Mouse (Mus musculus): Measurements from ENCODE around the gene Caskin2. TPM values are rescaled to one million over a fixed set of nuclear protein-coding genes. Genes with fewer than 3 reads are reported as not detected.
A peak's percentile ranks its signal among the peaks of the same experiment; 100 is the strongest.

Gene Caskin2
- total and polyA plus RNA-seq, 3 experiments, result 0.04 to 0.33 TPM; not detected in 1

DNA sequence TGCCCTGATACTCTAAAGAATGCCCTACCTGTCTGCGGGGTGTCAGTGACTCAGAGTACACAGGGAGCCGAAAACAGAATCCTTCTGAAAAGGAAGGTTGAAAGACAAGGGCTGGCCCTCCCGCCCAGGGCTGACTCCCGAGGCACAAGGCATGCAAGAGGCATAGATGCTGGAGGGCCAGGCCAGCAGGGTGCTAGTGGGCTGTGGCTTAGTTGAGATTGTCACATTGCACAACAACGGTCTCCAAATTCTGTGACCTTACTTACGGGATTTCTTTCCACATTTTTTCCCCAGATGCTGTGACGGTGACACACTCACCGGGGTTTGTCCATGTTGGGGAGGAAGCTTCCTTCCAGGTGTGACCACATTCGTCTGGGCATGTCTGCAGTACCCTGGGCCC, 36.5 kb downstream of the Caskin2 start:
- Histone ChIP-seq H3K4me1 (ENCODE audit: insufficient read depth, low read depth, low read length) (peaks cover 40% of the 10 kb centered on the region), H3K9me3 (replicated peaks) (no peaks in the 10 kb centered on the region), H3K27me3 (ENCODE audit: insufficient read depth, low read length) (no peaks in the 10 kb centered on the region), H3K4me3 (ENCODE audit: low read depth, low read length) (no peak overlapping the region), H3K36me3 (replicated peaks) (peaks cover 59% of the 10 kb centered on the region)
- no peak for DNase-seq (ENCODE audit: low spot score)
- TF ChIP-seq GATA1 (IDR thresholded peaks at IDR 0.05; ENCODE audit: borderline replicate concordance, low read length) (no peak), POLR2AphosphoS5 (IDR thresholded peaks at IDR 0.05; ENCODE audit: insufficient replicate concordance, low read depth, low read length) (no peak), TAL1 (conservative IDR thresholded peaks at IDR 0.05; ENCODE audit: low read depth, low read length) (no peak), GATA2 (IDR thresholded peaks at IDR 0.05; ENCODE audit: borderline replicate concordance, low read depth, low read length) (no peak), CTCF (IDR thresholded peaks at IDR 0.05; ENCODE audit: low read depth, low read length) (no peak)
- no peak for ATAC-seq (ENCODE audit: extremely low read depth, insufficient number of reproducible peaks, low FRiP score, poor library complexity, severe bottlenecking)

DNA sequence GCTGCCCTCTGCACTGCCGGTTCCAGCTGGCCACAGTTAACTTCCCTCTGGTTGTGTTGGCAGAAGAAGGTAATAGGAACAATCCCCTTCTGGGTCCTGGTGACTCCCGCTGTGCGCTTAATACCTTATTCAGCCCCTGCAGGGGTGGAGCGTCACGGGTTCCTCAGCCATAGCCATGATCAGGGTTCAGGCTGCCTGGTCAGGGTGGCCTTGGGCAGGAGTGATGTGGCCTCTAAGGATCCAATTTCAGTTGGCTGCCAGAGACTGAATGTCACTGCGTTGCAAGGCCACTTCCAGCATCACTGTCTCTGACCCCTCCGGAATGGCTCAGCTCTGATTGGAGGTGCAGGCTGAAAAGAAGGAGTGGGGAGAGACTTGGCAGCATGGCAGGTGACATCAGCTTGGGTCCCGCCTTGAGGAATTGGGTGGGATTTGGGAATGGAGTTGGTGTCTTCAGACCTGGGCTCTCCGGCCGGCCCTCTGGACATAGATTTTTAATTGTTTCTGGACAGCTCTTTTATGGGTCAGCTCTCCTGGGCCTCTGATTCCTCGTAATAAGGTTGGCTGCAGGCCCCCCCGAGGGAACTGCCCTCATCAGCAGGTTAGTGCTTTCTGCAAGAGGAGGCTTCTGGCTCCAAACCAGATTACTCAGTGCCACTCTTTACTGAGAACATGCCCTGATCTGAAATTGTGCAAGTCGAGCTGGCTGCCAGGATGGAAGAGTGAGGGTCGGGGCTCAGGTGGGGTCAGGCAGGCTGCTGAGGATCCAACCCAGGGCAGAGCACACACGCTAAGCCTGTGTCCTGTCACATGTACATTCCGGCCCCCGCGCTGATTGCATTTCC, 37.4 kb downstream of the Caskin2 start:
- Histone ChIP-seq H3K27me3 (ENCODE audit: insufficient read depth, low read length) (no peaks in the 10 kb centered on the region), H3K4me3 (ENCODE audit: low read depth, low read length) (no peak overlapping the region), H3K9me3 (replicated peaks) (no peaks in the 10 kb centered on the region), H3K4me1 (ENCODE audit: insufficient read depth, low read depth, low read length) (peaks cover 40% of the 10 kb centered on the region), H3K36me3 (replicated peaks) (peaks cover 51% of the 10 kb centered on the region)
- ATAC-seq (ENCODE audit: extremely low read depth, insufficient number of reproducible peaks, low FRiP score, poor library complexity, severe bottlenecking) (no peak), DNase-seq (ENCODE audit: low spot score) (peak; percentile 1)
- no peak for TF ChIP-seq GATA1 (IDR thresholded peaks at IDR 0.05; ENCODE audit: borderline replicate concordance, low read length)
- TF ChIP-seq GATA2 (IDR thresholded peaks at IDR 0.05; ENCODE audit: borderline replicate concordance, low read depth, low read length), result no peak
- no peak for TF ChIP-seq CTCF (IDR thresholded peaks at IDR 0.05; ENCODE audit: low read depth, low read length)
- TF ChIP-seq POLR2AphosphoS5 (IDR thresholded peaks at IDR 0.05; ENCODE audit: insufficient replicate concordance, low read depth, low read length), result no peak
- no peak for TF ChIP-seq TAL1 (conservative IDR thresholded peaks at IDR 0.05; ENCODE audit: low read depth, low read length)

DNA sequence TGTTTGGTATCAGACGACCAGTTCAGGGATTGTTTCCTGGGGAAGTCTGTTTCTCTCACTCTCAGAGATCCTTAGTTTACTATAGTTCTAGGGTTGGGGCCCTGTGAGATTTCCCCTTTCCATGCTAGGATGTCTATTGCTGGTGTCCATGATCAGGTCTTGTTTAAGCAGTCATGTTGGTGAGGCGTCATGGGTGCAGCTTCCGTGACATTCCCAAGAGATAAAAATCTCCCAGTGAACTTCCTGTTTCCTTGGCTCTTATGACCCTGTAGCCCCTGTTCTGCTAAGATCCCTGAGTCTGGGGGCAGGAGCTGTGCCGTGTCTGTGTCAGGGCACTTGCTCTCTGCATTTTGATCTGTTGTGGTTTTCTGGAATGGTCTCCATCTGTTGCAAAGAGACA, 38.8 kb downstream of the Caskin2 start:
- Histone ChIP-seq H3K4me3 (ENCODE audit: low read depth, low read length) (no peak overlapping the region), H3K27me3 (ENCODE audit: insufficient read depth, low read length) (no peaks in the 10 kb centered on the region), H3K4me1 (ENCODE audit: insufficient read depth, low read depth, low read length) (peaks cover 30% of the 10 kb centered on the region), H3K36me3 (replicated peaks) (peaks cover 47% of the 10 kb centered on the region), H3K9me3 (replicated peaks) (no peaks in the 10 kb centered on the region)
- ATAC-seq (ENCODE audit: extremely low read depth, insufficient number of reproducible peaks, low FRiP score, poor library complexity, severe bottlenecking) (no peak), DNase-seq (ENCODE audit: low spot score) (peak; percentile 6)
- TF ChIP-seq POLR2AphosphoS5 (IDR thresholded peaks at IDR 0.05; ENCODE audit: insufficient replicate concordance, low read depth, low read length) (no peak), CTCF (IDR thresholded peaks at IDR 0.05; ENCODE audit: low read depth, low read length) (no peak), GATA1 (IDR thresholded peaks at IDR 0.05; ENCODE audit: borderline replicate concordance, low read length) (no peak), TAL1 (conservative IDR thresholded peaks at IDR 0.05; ENCODE audit: low read depth, low read length) (no peak), GATA2 (IDR thresholded peaks at IDR 0.05; ENCODE audit: borderline replicate concordance, low read depth, low read length) (no peak)

DNA sequence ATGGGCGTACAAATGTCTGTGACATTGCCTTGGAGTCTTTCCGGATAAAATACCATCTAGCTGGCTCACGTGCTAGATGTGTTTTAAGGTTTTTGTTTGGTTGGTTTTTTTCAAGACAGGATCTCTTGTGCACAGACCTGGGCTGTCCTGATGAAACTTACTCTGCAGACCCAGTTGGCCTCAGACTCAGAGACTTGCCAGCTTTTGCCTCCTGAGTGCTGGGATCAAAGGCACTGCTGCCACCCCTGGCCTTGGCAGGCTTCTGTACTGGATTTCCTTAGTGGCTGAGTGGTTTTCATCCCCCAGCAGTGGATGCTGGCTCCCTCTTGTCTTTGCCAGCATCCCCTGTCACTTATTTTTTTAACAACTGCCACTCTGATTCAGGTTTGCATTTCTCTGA, 44.5 kb downstream of the Caskin2 start:
- no peak overlapping the region for H3K4me3 ChIP-seq (ENCODE audit: low read depth, low read length)
- TF ChIP-seq GATA1 (IDR thresholded peaks at IDR 0.05; ENCODE audit: borderline replicate concordance, low read length) (no peak), POLR2AphosphoS5 (IDR thresholded peaks at IDR 0.05; ENCODE audit: insufficient replicate concordance, low read depth, low read length) (no peak)
- DNase-seq (ENCODE audit: low spot score) (no peak), ATAC-seq (ENCODE audit: extremely low read depth, insufficient number of reproducible peaks, low FRiP score, poor library complexity, severe bottlenecking) (no peak)
- H3K27me3 ChIP-seq (ENCODE audit: insufficient read depth, low read length), result no peaks in the 10 kb centered on the region
- H3K36me3 ChIP-seq (replicated peaks), result peaks cover 22% of the 10 kb centered on the region
- H3K4me1 ChIP-seq (ENCODE audit: insufficient read depth, low read depth, low read length), result peaks cover 19% of the 10 kb centered on the region
- no peaks in the 10 kb centered on the region for H3K9me3 ChIP-seq (replicated peaks)

DNA sequence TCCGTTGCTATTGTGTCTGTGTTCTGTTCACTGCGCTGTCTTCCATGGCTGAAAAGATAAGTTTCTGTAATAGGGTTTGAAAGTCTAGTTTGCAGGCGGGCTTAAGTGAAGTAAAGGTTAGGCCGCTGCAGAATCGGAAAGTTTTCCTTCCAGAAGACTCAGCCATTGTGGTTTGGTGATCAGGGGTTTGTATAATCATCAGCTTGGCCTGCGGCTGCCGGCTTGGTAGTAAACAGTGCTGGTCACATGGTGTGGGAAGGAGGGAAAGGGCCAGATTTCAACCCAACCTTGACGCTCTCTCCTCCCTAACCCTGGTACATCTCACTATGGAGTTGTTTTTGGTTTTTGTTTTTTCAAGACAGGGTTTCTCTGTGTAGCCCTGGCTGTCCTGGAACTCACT, 46.5 kb downstream of the Caskin2 start:
- ATAC-seq (ENCODE audit: extremely low read depth, insufficient number of reproducible peaks, low FRiP score, poor library complexity, severe bottlenecking) (no peak), DNase-seq (ENCODE audit: low spot score) (no peak)
- Histone ChIP-seq H3K4me3 (ENCODE audit: low read depth, low read length) (no peak overlapping the region), H3K36me3 (replicated peaks) (peaks cover 22% of the 10 kb centered on the region), H3K9me3 (replicated peaks) (no peaks in the 10 kb centered on the region), H3K4me1 (ENCODE audit: insufficient read depth, low read depth, low read length) (peaks cover 22% of the 10 kb centered on the region), H3K27me3 (ENCODE audit: insufficient read depth, low read length) (no peaks in the 10 kb centered on the region)
- TF ChIP-seq POLR2AphosphoS5 (IDR thresholded peaks at IDR 0.05; ENCODE audit: insufficient replicate concordance, low read depth, low read length) (no peak), CTCF (IDR thresholded peaks at IDR 0.05; ENCODE audit: low read depth, low read length) (no peak), TAL1 (conservative IDR thresholded peaks at IDR 0.05; ENCODE audit: low read depth, low read length) (no peak), GATA1 (IDR thresholded peaks at IDR 0.05; ENCODE audit: borderline replicate concordance, low read length) (no peak), GATA2 (IDR thresholded peaks at IDR 0.05; ENCODE audit: borderline replicate concordance, low read depth, low read length) (no peak)

DNA sequence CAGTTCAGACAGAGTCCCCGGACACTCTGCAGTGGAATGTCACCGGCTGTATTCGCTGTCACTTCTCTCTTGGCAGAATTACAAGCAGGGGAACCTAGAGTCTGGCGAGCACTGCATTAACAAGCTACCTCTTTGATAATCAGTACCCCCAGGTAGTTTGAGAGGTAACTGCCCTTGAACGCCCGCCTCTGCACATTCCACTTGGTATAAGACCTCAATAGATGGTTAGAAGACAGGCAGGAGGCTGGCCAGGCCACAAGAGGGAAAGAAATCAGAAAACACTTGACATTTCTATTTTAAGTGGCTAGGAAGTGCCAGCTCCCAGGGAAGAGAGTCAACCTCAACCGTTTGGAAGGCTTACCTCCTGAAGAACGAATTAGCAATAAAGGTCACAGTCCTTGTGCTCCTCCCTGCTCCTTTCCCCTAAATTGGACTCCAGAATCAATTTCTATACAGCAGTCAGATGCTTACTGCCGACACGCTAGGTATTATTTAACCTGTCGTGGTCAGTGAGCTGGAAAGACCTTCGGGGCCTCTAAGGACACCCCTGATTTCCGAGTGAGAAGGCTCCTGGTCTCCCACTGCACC, 47.0 kb downstream of the Caskin2 start:
- Histone ChIP-seq H3K36me3 (replicated peaks) (peaks cover 22% of the 10 kb centered on the region), H3K4me3 (ENCODE audit: low read depth, low read length) (peak overlapping the region; percentile 84; the same call in 1 of the 2 replicates), H3K4me1 (ENCODE audit: insufficient read depth, low read depth, low read length) (peaks cover 22% of the 10 kb centered on the region), H3K9me3 (replicated peaks) (no peaks in the 10 kb centered on the region), H3K27me3 (ENCODE audit: insufficient read depth, low read length) (no peaks in the 10 kb centered on the region)
- ATAC-seq (ENCODE audit: extremely low read depth, insufficient number of reproducible peaks, low FRiP score, poor library complexity, severe bottlenecking) (no peak), DNase-seq (ENCODE audit: low spot score) (no peak)
- no peak for TF ChIP-seq GATA2 (IDR thresholded peaks at IDR 0.05; ENCODE audit: borderline replicate concordance, low read depth, low read length)
- TF ChIP-seq POLR2AphosphoS5 (IDR thresholded peaks at IDR 0.05; ENCODE audit: insufficient replicate concordance, low read depth, low read length), result no peak
- no peak for TF ChIP-seq TAL1 (conservative IDR thresholded peaks at IDR 0.05; ENCODE audit: low read depth, low read length)
- no peak for TF ChIP-seq CTCF (IDR thresholded peaks at IDR 0.05; ENCODE audit: low read depth, low read length)
- no peak for TF ChIP-seq GATA1 (IDR thresholded peaks at IDR 0.05; ENCODE audit: borderline replicate concordance, low read length)

All from G1E (cell line).